Mouse (Mus musculus): ENCODE measurements around the gene Cdca4.

- TF ChIP-seq EP300 (IDR thresholded peaks at IDR 0.05; ENCODE audit: low read length) (no peak), USF1 (IDR thresholded peaks at IDR 0.05; ENCODE audit: low read depth, low read length) (no peak), CTCF (conservative IDR thresholded peaks at IDR 0.05 in 1 of 2, IDR thresholded peaks at IDR 0.05 in 1 of 2; ENCODE audit: low read depth in 2 of 2, low read length in 2 of 2) (no peak), USF2 (conservative IDR thresholded peaks at IDR 0.05; ENCODE audit: low read depth, low read length) (no peak), POLR2A (IDR thresholded peaks at IDR 0.05; ENCODE audit: low read depth, low read length) (peak; percentile 54), SIN3A (IDR thresholded peaks at IDR 0.05; ENCODE audit: low read length) (no peak), GABPA (IDR thresholded peaks at IDR 0.05; ENCODE audit: insufficient replicate concordance, low read depth, low read length) (no peak), BHLHE40 (IDR thresholded peaks at IDR 0.05; ENCODE audit: low read depth, low read length) (no peak), ZNF384 (IDR thresholded peaks at IDR 0.05; ENCODE audit: low read depth, low read length) (no peak), RAD21 (IDR thresholded peaks at IDR 0.05; ENCODE audit: low read depth, low read length) (no peak), ETS1 (conservative IDR thresholded peaks at IDR 0.05; ENCODE audit: low read depth, low read length) (no peak), KAT2A (IDR thresholded peaks at IDR 0.05; ENCODE audit: insufficient replicate concordance, low read length) (no peak), CHD2 (IDR thresholded peaks at IDR 0.05; ENCODE audit: low read length) (no peak), E2F4 (IDR thresholded peaks at IDR 0.05; ENCODE audit: insufficient replicate concordance, low read depth, low read length) (no peak)
Measured at GRCm38 (mm10) chr12:112801864-112802846, 27.1 kb downstream of the Cdca4 start, which contains the start of gene Ahnak2.
